Mouse (Mus musculus): ENCODE data around the gene Pla2g1b.
"Not testable (repeated sequence)": the region's sequence is repeated elsewhere in the genome, so short reads cannot be mapped to it uniquely, and the experiment has no call there.

The Pla2g1b gene

DNA sequence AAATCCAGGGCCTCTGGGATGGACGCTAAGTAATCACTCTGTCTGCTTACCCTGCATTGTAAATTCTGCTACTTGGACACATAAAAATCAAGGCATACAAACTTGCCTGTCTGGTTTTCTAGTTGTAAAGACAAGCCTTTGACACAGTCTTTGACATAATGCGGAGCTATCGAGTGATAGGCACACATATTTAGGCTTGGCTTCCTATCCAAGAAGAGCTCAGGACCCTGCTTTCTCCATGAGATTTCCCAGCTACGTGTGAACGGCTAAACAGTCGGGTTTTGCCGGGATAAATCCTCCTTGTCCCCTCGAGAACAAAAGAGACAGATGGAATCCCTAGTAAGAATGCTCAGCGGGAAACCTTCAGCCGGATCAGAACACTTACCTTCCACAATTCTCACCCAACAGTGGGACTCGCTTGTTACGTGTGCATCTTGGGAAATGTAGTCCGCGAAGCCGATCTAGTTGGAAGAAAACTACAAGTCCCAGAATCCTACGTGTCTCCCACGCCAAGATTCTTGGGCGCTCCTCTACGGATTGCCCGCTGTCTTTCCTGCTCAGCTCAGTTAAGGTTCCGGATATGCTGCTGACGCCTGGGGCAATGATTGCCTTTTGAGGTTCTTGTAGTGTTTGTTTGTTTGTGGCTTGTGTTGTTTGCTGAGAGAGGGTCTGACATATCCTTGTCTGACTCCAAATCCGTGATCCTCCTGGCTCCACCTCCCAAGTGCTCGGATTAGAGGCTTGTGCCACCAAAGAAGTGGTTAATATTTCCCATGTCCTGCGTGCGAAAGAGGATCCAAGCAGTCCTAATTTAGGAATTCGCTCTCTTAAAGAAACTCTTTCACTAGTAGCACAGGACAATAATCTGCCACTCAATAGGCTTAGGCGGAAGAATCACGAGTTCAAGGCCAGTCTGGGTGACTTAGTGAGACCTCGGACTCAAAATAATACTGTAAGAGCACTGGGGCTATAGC lies 18.2 kb downstream of the Pla2g1b start, which contains the start of gene Sirt4:
Gene Sirt4, minus strand, starts transcription at position 779 of the 974 bp plus-strand sequence.
- peak in 1 of 2 experiments; percentile 70 for DNase-seq (ENCODE audit: low spot score in 2 of 2)

DNA sequence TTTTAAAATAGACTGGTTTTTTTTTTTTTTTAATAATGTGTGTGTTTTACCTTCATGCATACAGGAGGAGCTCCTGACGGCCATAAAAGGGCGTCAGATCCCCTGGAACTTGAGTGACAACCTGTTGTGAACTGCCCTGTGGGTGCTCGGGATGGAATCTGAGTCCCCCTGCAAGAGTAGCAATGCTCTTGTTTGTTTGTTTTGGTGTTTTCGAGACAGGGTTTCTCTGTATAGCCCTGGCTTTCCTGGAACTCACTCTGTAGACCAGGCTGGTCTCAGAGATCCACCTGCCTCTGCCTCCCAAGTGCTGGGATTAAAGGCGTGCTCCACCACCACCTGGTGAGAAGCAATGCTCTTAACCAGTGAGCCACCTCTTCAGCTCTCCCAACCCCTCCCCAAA lies 18.9 kb downstream of the Pla2g1b start:
- no peak for DNase-seq (ENCODE audit: low spot score in 2 of 2)

DNA sequence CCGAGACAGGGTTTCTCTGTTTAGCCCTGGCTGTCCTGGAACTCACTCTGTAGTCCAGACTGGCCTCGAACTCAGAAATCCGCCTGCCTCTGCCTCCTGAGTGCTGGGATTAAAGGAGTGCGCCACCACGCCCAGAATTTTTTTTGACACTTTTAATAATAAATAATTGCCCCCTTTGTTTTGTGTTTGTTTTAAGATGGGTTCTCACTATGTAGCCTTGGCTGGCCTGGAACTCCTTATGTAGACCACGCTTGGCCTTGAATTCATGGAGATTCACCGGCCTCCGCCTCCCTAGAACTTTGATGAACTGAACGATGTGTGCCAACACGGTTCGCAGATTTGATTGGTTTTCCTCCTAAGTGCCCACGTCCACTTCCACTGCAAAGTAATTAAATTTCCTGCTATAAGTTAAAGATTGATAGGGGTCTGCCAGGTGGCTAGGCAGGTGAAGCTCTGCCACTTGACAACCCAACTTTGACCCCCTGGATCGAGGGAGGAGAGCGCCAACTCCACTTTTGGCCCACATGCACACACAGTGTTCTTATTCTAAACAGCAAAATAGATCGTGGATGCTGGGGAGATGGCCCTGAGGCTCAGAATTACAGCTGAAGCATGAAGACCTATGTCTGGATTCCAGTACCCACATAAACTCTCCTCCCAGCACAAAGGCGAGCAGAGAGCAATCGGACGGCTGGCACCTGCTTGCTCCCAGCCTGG lies 19.6 kb downstream of the Pla2g1b start:
- DNase-seq (ENCODE audit: low spot score in 2 of 2), result no peak

- DNase-seq (ENCODE audit: low spot score in 2 of 2), result no peak
These were observed 20.7 kb downstream of the Pla2g1b start for GRCm38 (mm10) chr5:115486726-115487125.

DNA sequence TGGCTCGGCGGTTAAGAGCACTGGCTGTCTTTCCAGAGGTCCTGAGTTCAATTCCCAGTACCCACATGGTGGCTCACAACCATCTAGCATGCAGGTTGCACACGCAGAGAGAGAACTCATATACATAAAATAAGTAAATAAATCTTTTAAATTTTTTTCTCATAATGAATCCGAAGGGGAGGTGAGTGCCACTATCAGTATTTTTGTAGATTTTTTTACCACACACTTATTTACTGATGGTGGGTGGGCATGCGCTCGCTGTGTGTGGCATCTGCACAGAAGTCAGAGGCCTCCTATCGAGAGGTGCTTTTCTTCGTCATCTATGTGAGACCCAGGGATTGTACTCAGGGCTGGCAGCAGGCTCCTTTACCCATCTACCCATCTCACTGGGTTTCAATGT lies 21.3 kb downstream of the Pla2g1b start:
- DNase-seq (ENCODE audit: low spot score in 2 of 2), result no peak

GRCm38 (mm10) chr5:115487942-115488580 lies 22.0 kb downstream of the Pla2g1b start:
- no peak for DNase-seq (ENCODE audit: low spot score in 2 of 2)

- peak; percentile 67 to 82 for DNase-seq (ENCODE audit: low spot score in 2 of 2)
These were observed 23.0 kb downstream of the Pla2g1b start for GRCm38 (mm10) chr5:115488841-115489698.

DNA sequence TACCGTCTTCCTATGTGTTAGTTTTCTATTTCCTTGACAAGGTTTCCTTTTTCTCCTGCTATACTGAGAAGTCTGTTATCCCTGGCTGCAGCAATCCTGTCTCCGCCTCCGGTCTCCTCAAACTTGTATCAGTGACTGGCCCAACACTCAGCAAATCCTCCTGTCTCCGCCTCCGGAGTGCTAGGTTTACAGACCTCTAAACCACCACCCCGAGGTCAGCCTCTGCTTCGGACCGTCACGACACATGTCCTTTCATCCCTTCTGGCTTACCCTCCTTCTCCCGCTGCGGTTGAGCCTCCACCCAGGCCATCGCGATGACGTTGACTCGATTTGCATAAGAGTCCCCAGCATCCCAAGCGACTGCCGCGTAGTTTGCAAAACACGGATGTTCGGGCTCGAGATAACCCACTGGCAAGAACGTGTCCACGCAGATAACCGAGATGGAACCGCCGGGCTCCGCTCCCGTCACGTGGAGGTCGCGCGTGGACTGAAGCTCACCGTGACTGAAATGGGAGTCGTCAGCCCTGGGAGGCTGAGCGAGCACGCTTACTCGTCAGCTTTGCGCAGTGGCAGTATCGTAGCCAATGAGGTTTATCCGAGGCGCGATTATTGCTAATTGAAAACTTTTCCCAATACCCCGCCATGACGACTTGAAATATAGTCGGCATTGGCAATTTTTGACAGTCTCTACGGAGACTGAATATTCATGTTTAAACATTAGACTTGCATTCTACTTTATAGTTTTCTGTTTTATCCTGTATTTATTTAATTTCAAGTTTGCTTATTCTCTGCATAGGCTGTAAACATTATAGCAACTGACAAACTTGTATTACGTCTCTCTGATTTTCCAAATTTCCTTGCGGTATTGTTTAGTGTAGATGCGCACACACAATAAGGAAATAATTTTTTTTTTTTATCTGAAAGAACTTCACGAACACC lies 23.9 kb downstream of the Pla2g1b start:
- peak; percentile 69 to 80 for DNase-seq (ENCODE audit: low spot score in 2 of 2)

DNA sequence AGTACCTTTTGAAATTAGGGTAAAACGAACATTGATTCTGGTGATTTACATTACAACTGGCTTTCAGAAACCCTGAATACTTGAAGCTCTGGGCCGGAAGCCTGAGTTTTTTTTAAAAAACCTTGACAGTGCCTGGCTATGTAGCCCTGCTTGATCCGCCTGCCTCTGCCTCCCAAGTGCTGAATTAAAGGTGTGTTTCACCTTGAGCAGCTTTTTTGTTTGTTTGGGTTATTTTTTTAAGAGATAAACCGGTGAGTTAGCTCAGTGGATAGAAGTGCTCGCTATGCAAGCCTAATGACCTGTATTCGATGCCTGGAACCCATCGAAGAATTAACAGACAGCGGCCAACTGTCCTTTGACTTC lies 24.6 kb downstream of the Pla2g1b start:
- DNase-seq (ENCODE audit: low spot score in 2 of 2), result no peak

GRCm38 (mm10) chr5:115491076-115491475 lies 25.0 kb downstream of the Pla2g1b start:
- no peak for DNase-seq (ENCODE audit: low spot score in 2 of 2)

DNA sequence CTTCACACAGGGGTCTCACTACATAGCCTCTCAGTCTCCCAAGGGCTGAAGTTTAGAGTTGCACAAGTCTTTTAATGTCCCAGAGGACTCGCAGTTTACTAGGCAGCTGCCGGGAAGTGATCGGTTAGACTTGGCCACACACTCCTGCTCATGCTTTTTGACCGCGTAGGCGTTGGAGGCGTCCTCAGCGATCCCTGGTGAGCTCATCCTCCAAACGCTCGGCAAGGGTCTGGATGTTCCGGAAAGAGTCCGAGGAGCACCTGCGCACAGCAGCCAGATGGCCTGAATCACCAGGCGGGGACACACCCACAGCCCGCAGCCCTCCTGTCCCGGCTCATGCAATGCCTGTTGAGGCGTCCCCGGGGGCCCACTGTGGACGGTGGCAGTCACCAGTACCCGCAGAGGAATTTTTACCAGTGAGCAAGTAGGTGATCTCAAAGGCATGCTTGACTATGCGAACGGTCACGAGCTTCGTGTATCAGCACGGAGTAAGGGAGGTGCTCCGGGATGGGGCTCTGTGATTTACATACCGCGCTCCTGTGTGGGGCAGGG lies 25.8 kb downstream of the Pla2g1b start:
- DNase-seq (ENCODE audit: low spot score in 2 of 2), result no peak

- no peak for DNase-seq (ENCODE audit: low spot score in 2 of 2)
These were observed 26.8 kb downstream of the Pla2g1b start for GRCm38 (mm10) chr5:115492711-115493335.

GRCm38 (mm10) chr5:115493441-115493840 lies 27.4 kb downstream of the Pla2g1b start:
- DNase-seq (ENCODE audit: low spot score in 2 of 2), result no peak

DNA sequence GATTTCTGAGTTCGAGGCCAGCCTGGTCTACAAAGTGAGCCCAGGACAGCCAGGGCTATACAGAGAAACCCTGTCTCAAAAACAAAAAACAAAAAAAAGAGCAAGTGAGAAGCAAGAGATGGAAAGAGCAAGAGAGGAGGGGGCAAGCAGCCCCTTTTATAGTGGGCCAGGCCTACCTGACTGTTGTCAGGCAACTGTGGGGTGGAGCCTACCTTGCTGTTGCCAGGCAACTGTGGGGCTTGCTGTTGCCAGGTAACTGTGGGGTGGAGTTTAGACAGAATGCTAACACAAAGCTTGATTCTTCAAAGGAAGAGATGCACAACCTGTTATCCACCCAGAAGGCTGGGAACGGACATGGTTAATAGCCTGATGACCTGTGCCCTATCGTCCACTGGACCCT lies 29.6 kb downstream of the Pla2g1b start:
- DNase-seq (ENCODE audit: low spot score in 2 of 2), result not testable (repeated sequence)

- DNase-seq (ENCODE audit: low spot score in 2 of 2), result no peak
These were observed 31.0 kb downstream of the Pla2g1b start for GRCm38 (mm10) chr5:115497033-115497432.

- DNase-seq (ENCODE audit: low spot score in 2 of 2), result no peak
These were observed 32.5 kb downstream of the Pla2g1b start for GRCm38 (mm10) chr5:115498307-115499240.

- no peak for DNase-seq (ENCODE audit: low spot score in 2 of 2)
These were observed 34.4 kb downstream of the Pla2g1b start for GRCm38 (mm10) chr5:115500383-115500935.

DNA sequence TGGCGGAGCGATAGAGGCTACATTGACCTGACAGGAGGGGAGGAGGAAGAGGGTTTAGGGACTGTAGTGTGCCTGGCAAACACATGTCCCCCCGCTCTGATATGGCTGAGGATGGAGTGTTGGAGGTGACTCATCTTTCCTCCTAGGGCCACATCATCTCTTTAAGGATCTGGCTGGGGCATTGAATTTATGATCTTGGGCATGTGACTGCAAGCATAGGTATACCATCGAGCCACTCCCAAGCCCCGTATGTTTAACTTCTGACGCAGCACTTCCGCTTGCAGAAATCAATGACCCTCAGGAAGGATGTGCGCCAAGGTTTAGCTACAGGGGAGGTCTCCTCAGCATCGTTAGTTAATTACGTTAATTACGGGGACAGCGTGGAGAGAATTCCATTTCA lies 37.0 kb downstream of the Pla2g1b start:
- DNase-seq (ENCODE audit: low spot score in 2 of 2), result no peak

Data from cerebellum, postnatal 4 days (tissue).